Mouse (Mus musculus) stomach, postnatal 0 days (tissue): ENCODE measurements around the gene Epm2aip1. TPM values are rescaled to one million over a fixed set of nuclear protein-coding genes. Genes with fewer than 3 reads are reported as not detected.
A peak's percentile ranks its signal among the peaks of the same experiment; 100 is the strongest.

Experiments used
- ATAC-seq: fragments of 200-750 bp; cut with Nextera tagmentation; 2 replicates; pipeline ENCODE4 v1.8.0; 2017; ENCODE audit not compliant: low FRiP score, low TSS enrichment
- DNase-seq: peaks from one replicate; pipeline ENCODE4 v3.0.0-alpha.2; 2016; ENCODE audit warnings: low spot score
- H3K27ac ChIP-seq: fragments of 300-500 bp; sonication (generic); replicated peaks from 2 replicates; pipeline ENCODE4 v1.5.1; 2014; ENCODE audit warnings: mild to moderate bottlenecking, control low read depth
- H3K27me3 ChIP-seq: fragments of 300-500 bp; sonication (generic); 2 replicates; pipeline ENCODE4 v1.6.1; 2014; ENCODE audit warnings: low read length; ENCODE audit not compliant: control insufficient read depth, insufficient read depth
- H3K36me3 ChIP-seq: fragments of 300-500 bp; sonication (generic); 2 replicates; pipeline ENCODE4 v1.6.1; 2014; ENCODE audit warnings: low read length, mixed read lengths; ENCODE audit not compliant: control insufficient read depth, insufficient read depth
- H3K4me1 ChIP-seq: fragments of 300-500 bp; sonication (generic); replicated peaks from 2 replicates; pipeline ENCODE4 v1.6.1; 2014; ENCODE audit warnings: antibody characterized with exemption; ENCODE audit not compliant: control insufficient read depth, insufficient read depth
- H3K4me2 ChIP-seq: fragments of 300-500 bp; sonication (generic); replicated peaks from 2 replicates; pipeline ENCODE4 v1.6.1; 2014; ENCODE audit warnings: low read depth, mild to moderate bottlenecking, control low read depth, moderate library complexity
- H3K4me3 ChIP-seq: fragments of 300-500 bp; sonication (generic); 2 replicates; pipeline ENCODE4 v1.5.1; 2014; ENCODE audit warnings: low read depth, low read length, control low read depth
- H3K9ac ChIP-seq: fragments of 300-500 bp; sonication (generic); 2 replicates; pipeline ENCODE4 v1.6.1; 2014; ENCODE audit warnings: mild to moderate bottlenecking, low read length, control low read depth, mixed read lengths
- H3K9me3 ChIP-seq: fragments of 300-500 bp; sonication (generic); 2 replicates; pipeline ENCODE4 v1.6.1; 2016; ENCODE audit warnings: low read length; ENCODE audit not compliant: control insufficient read depth
- CTCF ChIP-seq: IDR thresholded peaks from 2 replicates; pipeline ENCODE4 v1.5.1; 2016; ENCODE audit warnings: antibody characterized with exemption, low read depth, mild to moderate bottlenecking, moderate library complexity
- EP300 ChIP-seq: optimal IDR thresholded peaks from 2 replicates; pipeline ENCODE3; 2016; ENCODE audit warnings: antibody characterized with exemption
- WGBS: fragments of 180-500 bp; shearing (Covaris S2); extraction: QIAGEN DNeasy Blood & Tissue Kit; methylation state at CpG from one replicate; pipeline ENCODE4 v1.1.7; 2014; 5-methylcytosine and 5-hydroxymethylcytosine counted together
- polyA plus RNA-seq: library from polyadenylated mRNA; unstranded; fragments of >200 nt; fragmentation: Nextera tagmentation; extraction: Ambion mirVana; gene quantifications from 2 replicates; pipeline ENCODE4 v1.2.1, GENCODE M21; 2015

Gene Epm2aip1
- polyA plus RNA-seq, 1 experiment from 2014 or later: 7.7 TPM

GRCm38 (mm10) chr9:111298606-111299005, 26.9 kb downstream of the Epm2aip1 start:
- 44% methylated on average over 2 of the region's 2 CpGs for WGBS

GRCm38 (mm10) chr9:111302196-111302831, 30.6 kb downstream of the Epm2aip1 start:
- H3K4me3 ChIP-seq: no peak overlapping the region
- H3K27me3 ChIP-seq: no peaks in the 10 kb centered on the region
- no peaks in the 10 kb centered on the region for H3K36me3 ChIP-seq
- 62% methylated on average over 12 of the region's 12 CpGs for WGBS
- H3K4me1 ChIP-seq: no peaks in the 10 kb centered on the region
- ATAC-seq (no peak), DNase-seq (no peak)
- no peak overlapping the region for H3K27ac ChIP-seq
- no peak for TF ChIP-seq EP300
- no peak overlapping the region for H3K9ac ChIP-seq
- no peaks in the 10 kb centered on the region for H3K9me3 ChIP-seq
- H3K4me2 ChIP-seq: no peak overlapping the region

More at GRCm38 (mm10) chr9:111298606-111299005, 26.9 kb downstream of the Epm2aip1 start:
- Histone ChIP-seq H3K4me1 (no peaks in the 10 kb centered on the region), H3K4me2 (no peak overlapping the region), H3K36me3 (no peaks in the 10 kb centered on the region), H3K4me3 (no peak overlapping the region), H3K9me3 (no peaks in the 10 kb centered on the region), H3K9ac (no peak overlapping the region), H3K27me3 (no peaks in the 10 kb centered on the region), H3K27ac (no peak overlapping the region)
- DNase-seq (no peak), ATAC-seq (no peak)
- TF ChIP-seq CTCF (no peak), EP300 (no peak)

GRCm38 (mm10) chr9:111304036-111304435, 32.3 kb downstream of the Epm2aip1 start:
- ATAC-seq: no peak
- no peaks in the 10 kb centered on the region for H3K4me1 ChIP-seq
- H3K36me3 ChIP-seq: no peaks in the 10 kb centered on the region
- no peak for DNase-seq
- no peak overlapping the region for H3K27ac ChIP-seq
- WGBS: 86% methylated on average over 6 of the region's 6 CpGs
- no peak overlapping the region for H3K4me2 ChIP-seq
- no peak overlapping the region for H3K9ac ChIP-seq
- H3K27me3 ChIP-seq: no peaks in the 10 kb centered on the region
- no peak overlapping the region for H3K4me3 ChIP-seq
- H3K9me3 ChIP-seq: no peaks in the 10 kb centered on the region
- TF ChIP-seq CTCF (no peak), EP300 (no peak)

GRCm38 (mm10) chr9:111306142-111306541, 34.4 kb downstream of the Epm2aip1 start:
- H3K27me3 ChIP-seq: peaks cover 4% of the 10 kb centered on the region; the same call in 1 of the 2 replicates
- WGBS: 82% methylated on average over 7 of the region's 7 CpGs
- H3K4me1 ChIP-seq: no peaks in the 10 kb centered on the region; the same call in 1 of the 2 replicates
- no peaks in the 10 kb centered on the region for H3K9me3 ChIP-seq
- H3K36me3 ChIP-seq: no peaks in the 10 kb centered on the region
- ATAC-seq (no peak), DNase-seq (no peak)
- H3K4me3 ChIP-seq: no peak overlapping the region
- no peak overlapping the region for H3K4me2 ChIP-seq
- no peak overlapping the region for H3K9ac ChIP-seq
- no peak for TF ChIP-seq CTCF
- H3K27ac ChIP-seq: no peak overlapping the region

GRCm38 (mm10) chr9:111311031-111311842, 39.5 kb downstream of the Epm2aip1 start, which contains the start of gene Trank1:
Gene Trank1, plus strand, starts transcription at chr9:111311739.
- peaks cover 4% of the 10 kb centered on the region for H3K4me1 ChIP-seq
- 10% methylated on average over 62 of the region's 72 CpGs for WGBS
- ATAC-seq (peak; percentile 54; the same call in 1 of the 2 replicates), DNase-seq (peak; percentile 25)
- H3K4me3 ChIP-seq: peak within 1 kb of the TSS; percentile 44
- peak within 1 kb of the TSS; percentile 70 for H3K4me2 ChIP-seq
- H3K9ac ChIP-seq: peak within 1 kb of the TSS; percentile 45
- no peaks in the 10 kb centered on the region for H3K9me3 ChIP-seq
- H3K27me3 ChIP-seq: peaks cover 13% of the 10 kb centered on the region; the same call in 1 of the 2 replicates
- no peak within 1 kb of the TSS for H3K27ac ChIP-seq
- no peak for TF ChIP-seq CTCF
- no peak for TF ChIP-seq EP300
- H3K36me3 ChIP-seq: no peaks in the 10 kb centered on the region
